Mouse (Mus musculus) hindbrain, embryonic 11.5 days (tissue): Measurements from ENCODE around the gene Phf21b. TPM values are rescaled to one million over a fixed set of nuclear protein-coding genes. Genes with fewer than 3 reads are reported as not detected.
A peak's percentile ranks its signal among the peaks of the same experiment; 100 is the strongest.
"Not testable (repeated sequence)": the region's sequence is repeated elsewhere in the genome, so short reads cannot be mapped to it uniquely, and the experiment has no call there.

Experiments
- ATAC-seq: fragments of 200-750 bp; cut with Nextera tagmentation; 2 replicates; pipeline ENCODE4 v1.8.0; 2017; ENCODE audit warnings: mild to moderate bottlenecking, moderate TSS enrichment, moderate library complexity; ENCODE audit not compliant: low FRiP score
- DNase-seq: peaks from one replicate; pipeline ENCODE4 v3.0.0-alpha.2; 2015; ENCODE audit warnings: low spot score
- H3K27ac ChIP-seq: fragments of 300-500 bp; sonication (generic); 2 replicates; pipeline ENCODE4 v1.5.1; 2014; ENCODE audit warnings: mild to moderate bottlenecking, low read depth, low read length
- H3K27me3 ChIP-seq: fragments of 300-500 bp; sonication (generic); 2 replicates; pipeline ENCODE4 v1.6.1; 2014; ENCODE audit warnings: mild to moderate bottlenecking, low read length, moderate library complexity, mixed read lengths; ENCODE audit not compliant: control insufficient read depth, insufficient read depth
- H3K36me3 ChIP-seq: fragments of 300-500 bp; sonication (generic); 2 replicates; pipeline ENCODE4 v1.6.1; 2014; ENCODE audit warnings: mild to moderate bottlenecking, low read length, moderate library complexity, mixed read lengths; ENCODE audit not compliant: control insufficient read depth, insufficient read depth
- H3K4me1 ChIP-seq: fragments of 300-500 bp; sonication (generic); replicated peaks from 2 replicates; pipeline ENCODE4 v1.6.1; 2014; ENCODE audit warnings: low read length, mixed read lengths; ENCODE audit not compliant: control insufficient read depth, insufficient read depth
- H3K4me2 ChIP-seq: fragments of 300-500 bp; sonication (generic); replicated peaks from 2 replicates; pipeline ENCODE4 v1.6.1; 2014; ENCODE audit warnings: mild to moderate bottlenecking, low read depth, low read length
- H3K4me3 ChIP-seq: fragments of 300-500 bp; sonication (generic); 2 replicates; pipeline ENCODE4 v1.5.1; 2014; ENCODE audit warnings: low read depth, low read length
- H3K9ac ChIP-seq: fragments of 300-500 bp; sonication (generic); 2 replicates; pipeline ENCODE4 v1.6.1; 2014; ENCODE audit warnings: low read depth, low read length
- H3K9me3 ChIP-seq: fragments of 300-500 bp; sonication (generic); 2 replicates; pipeline ENCODE4 v1.6.1; 2016; ENCODE audit warnings: low read length; ENCODE audit not compliant: control insufficient read depth
- WGBS: fragments of 180-500 bp; shearing (Covaris S2); extraction: QIAGEN DNeasy Blood & Tissue Kit; methylation state at CpG from one replicate; pipeline ENCODE4 v1.1.7; 2014; 5-methylcytosine and 5-hydroxymethylcytosine counted together
- polyA plus RNA-seq: library from polyadenylated mRNA; unstranded; fragments of >200 nt; fragmentation: Nextera tagmentation; extraction: Ambion mirVana; gene quantifications from 2 replicates; pipeline ENCODE4 v1.2.1, GENCODE M21; 2014

The Phf21b gene
- 34.6 and 44.1 TPM in 2 replicates for polyA plus RNA-seq

GRCm38 (mm10) chr15:84856006-84856995 is at the start of gene Phf21b:
Gene Phf21b, minus strand, starts transcription at chr15:84856049.
- Histone ChIP-seq H3K9me3 (no peaks in the 10 kb centered on the region), H3K4me3 (peak within 1 kb of the TSS; percentile 91), H3K4me1 (peaks cover 7% of the 10 kb centered on the region; the same call in 1 of the 2 replicates), H3K9ac (peak within 1 kb of the TSS; percentile 95), H3K4me2 (peak within 1 kb of the TSS; percentile 82), H3K27me3 (no peaks in the 10 kb centered on the region), H3K36me3 (no peaks in the 10 kb centered on the region), H3K27ac (peak within 1 kb of the TSS; percentile 96)
- DNase-seq (peak; percentile 96), ATAC-seq (peak; percentile 68)
- under 1% methylated on average over 60 of the region's 76 CpGs for WGBS

GRCm38 (mm10) chr15:84903843-84904385 is 48.1 kb upstream of the Phf21b start:
- Histone ChIP-seq H3K36me3 (no peaks in the 10 kb centered on the region), H3K4me3 (no peak overlapping the region), H3K9me3 (no peaks in the 10 kb centered on the region), H3K27ac (no peak overlapping the region), H3K27me3 (no peaks in the 10 kb centered on the region), H3K4me2 (no peak overlapping the region), H3K4me1 (no peaks in the 10 kb centered on the region), H3K9ac (no peak overlapping the region)
- ATAC-seq (no peak), DNase-seq (no peak)
- WGBS, result 64% methylated on average over 7 of the region's 7 CpGs

- WGBS, result 70% methylated on average over 7 of the region's 7 CpGs
- DNase-seq (no peak), ATAC-seq (no peak)
- H3K4me2 ChIP-seq, result no peak overlapping the region
- H3K4me1 ChIP-seq, result no peaks in the 10 kb centered on the region
- H3K9ac ChIP-seq, result no peak overlapping the region
- no peak overlapping the region for H3K27ac ChIP-seq
- H3K36me3 ChIP-seq, result no peaks in the 10 kb centered on the region
- no peaks in the 10 kb centered on the region for H3K9me3 ChIP-seq
- no peaks in the 10 kb centered on the region for H3K27me3 ChIP-seq
- H3K4me3 ChIP-seq, result no peak overlapping the region
These were observed 42.2 kb upstream of the Phf21b start for GRCm38 (mm10) chr15:84898077-84898476.

- Histone ChIP-seq H3K4me1 (no peaks in the 10 kb centered on the region), H3K36me3 (no peaks in the 10 kb centered on the region), H3K9me3 (no peaks in the 10 kb centered on the region), H3K27ac (no peak overlapping the region), H3K4me3 (no peak overlapping the region), H3K4me2 (no peak overlapping the region), H3K9ac (no peak overlapping the region), H3K27me3 (no peaks in the 10 kb centered on the region)
- 86% methylated on average over 1 of the region's 1 CpGs for WGBS
- no peak for ATAC-seq
- no peak for DNase-seq
These were observed 40.8 kb upstream of the Phf21b start for GRCm38 (mm10) chr15:84896664-84897063.

GRCm38 (mm10) chr15:84896216-84896615 is 40.4 kb upstream of the Phf21b start:
- H3K4me3 ChIP-seq, H3K9ac ChIP-seq, H3K4me2 ChIP-seq, H3K4me1 ChIP-seq, H3K27me3 ChIP-seq, H3K9me3 ChIP-seq, H3K27ac ChIP-seq, DNase-seq, H3K36me3 ChIP-seq, ATAC-seq: not testable (repeated sequence)
- WGBS, result 80% methylated on average over 10 of the region's 10 CpGs

- Histone ChIP-seq H3K27ac (no peak overlapping the region), H3K4me1 (no peaks in the 10 kb centered on the region; the same call in 1 of the 2 replicates), H3K36me3 (no peaks in the 10 kb centered on the region), H3K4me3 (no peak overlapping the region), H3K9me3 (no peaks in the 10 kb centered on the region), H3K27me3 (no peaks in the 10 kb centered on the region), H3K4me2 (no peak overlapping the region), H3K9ac (no peak overlapping the region)
- peak; percentile 91 for DNase-seq
- WGBS, result 1% methylated on average over 3 of the region's 3 CpGs
- 0 out of 2 replicates have a peak, but pooled peaks have one; percentile 25 for ATAC-seq
These were observed 35.8 kb upstream of the Phf21b start for GRCm38 (mm10) chr15:84891658-84892057.

- DNase-seq (no peak), ATAC-seq (no peak)
- Histone ChIP-seq H3K36me3 (no peaks in the 10 kb centered on the region), H3K9me3 (no peaks in the 10 kb centered on the region), H3K27me3 (no peaks in the 10 kb centered on the region), H3K4me3 (no peak overlapping the region), H3K4me1 (no peaks in the 10 kb centered on the region; the same call in 1 of the 2 replicates), H3K27ac (no peak overlapping the region), H3K4me2 (no peak overlapping the region), H3K9ac (no peak overlapping the region)
- 60% methylated on average over 3 of the region's 3 CpGs for WGBS
These were observed 35.4 kb upstream of the Phf21b start for GRCm38 (mm10) chr15:84891246-84891645.

GRCm38 (mm10) chr15:84888066-84888465 is 32.2 kb upstream of the Phf21b start:
- 87% methylated on average over 12 of the region's 12 CpGs for WGBS
- no peaks in the 10 kb centered on the region for H3K27me3 ChIP-seq
- no peak overlapping the region for H3K4me2 ChIP-seq
- ATAC-seq (no peak), DNase-seq (no peak)
- H3K9me3 ChIP-seq, result no peaks in the 10 kb centered on the region
- H3K9ac ChIP-seq, result no peak overlapping the region
- no peak overlapping the region for H3K27ac ChIP-seq
- no peak overlapping the region for H3K4me3 ChIP-seq
- no peaks in the 10 kb centered on the region; the same call in 1 of the 2 replicates for H3K4me1 ChIP-seq
- H3K36me3 ChIP-seq, result no peaks in the 10 kb centered on the region
